Mouse (Mus musculus) midbrain, postnatal 0 days (tissue): ENCODE measurements around the gene Dclk2. TPM values are rescaled to one million over a fixed set of nuclear protein-coding genes. Genes with fewer than 3 reads are reported as not detected.

Source experiments
- ATAC-seq: fragments of 200-750 bp; cut with Nextera tagmentation; 2 replicates; pipeline ENCODE4 v1.8.0; 2017; ENCODE audit warnings: moderate number of reproducible peaks, mild to moderate bottlenecking, moderate TSS enrichment, moderate library complexity; ENCODE audit not compliant: low FRiP score
- DNase-seq: peaks from one replicate; pipeline ENCODE4 v3.0.0-alpha.2; 2015; ENCODE audit warnings: low spot score
- H3K27ac ChIP-seq: fragments of 300-500 bp; sonication (generic); 2 replicates; pipeline ENCODE4 v1.5.1; 2014; ENCODE audit warnings: low read depth, mild to moderate bottlenecking, low read length, mixed read lengths
- H3K27me3 ChIP-seq: fragments of 300-500 bp; sonication (generic); 2 replicates; pipeline ENCODE4 v1.6.1; 2014; ENCODE audit warnings: low read length, control low read depth, mixed read lengths; ENCODE audit not compliant: insufficient read depth
- H3K36me3 ChIP-seq: fragments of 300-500 bp; sonication (generic); 2 replicates; pipeline ENCODE4 v1.6.1; 2014; ENCODE audit warnings: low read length, control low read depth, mixed read lengths; ENCODE audit not compliant: insufficient read depth
- H3K4me1 ChIP-seq: fragments of 300-500 bp; sonication (generic); 2 replicates; pipeline ENCODE4 v1.6.1; 2014; ENCODE audit warnings: mild to moderate bottlenecking, control low read depth, antibody characterized with exemption, low read length, mixed read lengths; ENCODE audit not compliant: insufficient read depth
- H3K4me2 ChIP-seq: fragments of 300-500 bp; sonication (generic); 2 replicates; pipeline ENCODE4 v1.6.1; 2014; ENCODE audit warnings: low read depth, mild to moderate bottlenecking, low read length, mixed read lengths; ENCODE audit not compliant: poor library complexity, severe bottlenecking
- H3K4me3 ChIP-seq: fragments of 300-500 bp; sonication (generic); 2 replicates; pipeline ENCODE4 v1.5.1; 2014; ENCODE audit warnings: low read depth, mild to moderate bottlenecking, low read length, moderate library complexity
- H3K9ac ChIP-seq: fragments of 300-500 bp; sonication (generic); replicated peaks from 2 replicates; pipeline ENCODE4 v1.6.1; 2014; ENCODE audit warnings: mild to moderate bottlenecking, low read length, moderate library complexity, mixed read lengths; ENCODE audit not compliant: poor library complexity, severe bottlenecking
- H3K9me3 ChIP-seq: fragments of 300-500 bp; sonication (generic); 2 replicates; pipeline ENCODE4 v1.6.1; 2016; ENCODE audit warnings: low read length, control low read depth
- CTCF ChIP-seq: IDR thresholded peaks from 2 replicates; pipeline ENCODE4 v1.5.1; 2016; ENCODE audit warnings: antibody characterized with exemption, mild to moderate bottlenecking
- WGBS: fragments of 180-500 bp; shearing (Covaris S2); extraction: QIAGEN DNeasy Blood & Tissue Kit; methylation state at CpG from one replicate; pipeline ENCODE4 v1.1.7; 2014; 5-methylcytosine and 5-hydroxymethylcytosine counted together
- polyA plus RNA-seq: library from polyadenylated mRNA; unstranded; fragments of >200 nt; fragmentation: Nextera tagmentation; extraction: Ambion mirVana; gene quantifications from 2 replicates; pipeline ENCODE4 v1.2.1, GENCODE M21; 2015
- total RNA-seq: library from RNA; depleted of rRNA; stranded (reverse); fragments of >200 nt; gene quantifications from 2 replicates; pipeline ENCODE4 v1.2.3, GENCODE M21; 2014

Gene Dclk2
- total and polyA plus RNA-seq, 2 experiments from 2014 or later, result 71.6 to 158 TPM

DNA sequence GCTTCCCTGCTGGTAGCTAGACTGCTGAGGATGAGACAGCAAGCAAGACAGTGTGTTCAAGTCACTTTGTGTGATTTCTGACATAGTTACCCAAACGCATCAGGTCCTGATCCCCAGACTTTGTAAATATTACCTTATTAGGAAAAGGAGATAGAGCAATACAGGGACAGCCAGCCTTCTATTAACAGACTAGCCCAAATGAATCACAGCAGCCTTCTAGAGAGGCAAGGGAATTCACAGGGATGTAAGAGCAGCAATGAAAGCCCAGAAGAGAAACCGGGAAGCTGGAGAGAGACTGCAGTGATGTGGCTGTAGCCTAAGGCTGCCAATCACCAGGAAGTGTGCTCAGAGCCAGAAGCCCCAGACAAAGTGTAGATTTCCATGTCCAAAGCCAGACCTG, 111.0 kb downstream of the Dclk2 start:
- H3K4me3 ChIP-seq, result no peak overlapping the region

GRCm38 (mm10) chr3:86809199-86809598, 111.5 kb downstream of the Dclk2 start:
- WGBS, result 79% methylated on average over 9 of the region's 9 CpGs

More for the DNA sequence above, 111.0 kb downstream of the Dclk2 start:
- ATAC-seq, result no peak
- DNase-seq, result no peak
- H3K4me2 ChIP-seq, result no peak overlapping the region
- no peak overlapping the region for H3K27ac ChIP-seq
- no peak overlapping the region for H3K9ac ChIP-seq
- no peak for TF ChIP-seq CTCF
- no peaks in the 10 kb centered on the region for H3K4me1 ChIP-seq
- H3K27me3 ChIP-seq, result no peaks in the 10 kb centered on the region
- no peaks in the 10 kb centered on the region for H3K9me3 ChIP-seq
- 46% methylated on average over 2 of the region's 2 CpGs for WGBS
- peaks cover 21% of the 10 kb centered on the region for H3K36me3 ChIP-seq

GRCm38 (mm10) chr3:86807750-86808467, 112.7 kb downstream of the Dclk2 start:
- H3K9ac ChIP-seq, result no peak overlapping the region
- WGBS, result 65% methylated on average over 14 of the region's 14 CpGs
- peak; percentile 71 for TF ChIP-seq CTCF
- DNase-seq, result peak; percentile 87
- H3K4me2 ChIP-seq, result no peak overlapping the region
- peaks cover 26% of the 10 kb centered on the region for H3K36me3 ChIP-seq
- H3K4me1 ChIP-seq, result no peaks in the 10 kb centered on the region
- no peak overlapping the region for H3K4me3 ChIP-seq
- no peaks in the 10 kb centered on the region for H3K9me3 ChIP-seq
- H3K27ac ChIP-seq, result no peak overlapping the region; the same call in 1 of the 2 replicates
- no peaks in the 10 kb centered on the region for H3K27me3 ChIP-seq
- ATAC-seq, result peak; percentile 77

More at GRCm38 (mm10) chr3:86809199-86809598, 111.5 kb downstream of the Dclk2 start:
- Histone ChIP-seq H3K4me3 (no peak overlapping the region), H3K9me3 (no peaks in the 10 kb centered on the region), H3K36me3 (peaks cover 21% of the 10 kb centered on the region), H3K4me1 (no peaks in the 10 kb centered on the region), H3K27me3 (no peaks in the 10 kb centered on the region), H3K27ac (no peak overlapping the region), H3K9ac (no peak overlapping the region), H3K4me2 (no peak overlapping the region)
- TF ChIP-seq CTCF, result no peak
- no peak for DNase-seq
- no peak for ATAC-seq

DNA sequence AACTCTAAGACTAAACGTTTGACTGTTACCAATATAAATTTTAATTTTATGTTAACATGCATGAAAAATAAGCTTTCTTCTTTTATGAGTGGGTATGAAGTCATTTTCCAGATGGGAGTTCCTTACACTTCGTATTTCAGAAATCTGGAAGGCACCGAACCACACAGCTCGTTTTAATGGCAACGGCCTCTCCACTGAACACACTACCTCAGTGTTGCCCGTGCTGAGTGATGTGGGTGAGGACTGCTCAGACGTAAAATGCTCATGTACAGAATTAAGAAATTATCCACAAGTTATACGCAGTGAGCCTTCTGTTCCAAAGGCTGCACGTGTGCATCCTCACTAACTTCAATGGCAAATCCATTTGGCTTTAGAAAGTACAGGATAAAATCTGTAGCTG, 113.8 kb downstream of the Dclk2 start:
- Histone ChIP-seq H3K27ac (no peak overlapping the region), H3K4me2 (no peak overlapping the region), H3K4me3 (no peak overlapping the region), H3K9me3 (no peaks in the 10 kb centered on the region), H3K9ac (no peak overlapping the region), H3K27me3 (no peaks in the 10 kb centered on the region), H3K36me3 (peaks cover 28% of the 10 kb centered on the region), H3K4me1 (no peaks in the 10 kb centered on the region)
- DNase-seq (no peak), ATAC-seq (no peak)
- no peak for TF ChIP-seq CTCF
- WGBS, result 94% methylated on average over 9 of the region's 9 CpGs

DNA sequence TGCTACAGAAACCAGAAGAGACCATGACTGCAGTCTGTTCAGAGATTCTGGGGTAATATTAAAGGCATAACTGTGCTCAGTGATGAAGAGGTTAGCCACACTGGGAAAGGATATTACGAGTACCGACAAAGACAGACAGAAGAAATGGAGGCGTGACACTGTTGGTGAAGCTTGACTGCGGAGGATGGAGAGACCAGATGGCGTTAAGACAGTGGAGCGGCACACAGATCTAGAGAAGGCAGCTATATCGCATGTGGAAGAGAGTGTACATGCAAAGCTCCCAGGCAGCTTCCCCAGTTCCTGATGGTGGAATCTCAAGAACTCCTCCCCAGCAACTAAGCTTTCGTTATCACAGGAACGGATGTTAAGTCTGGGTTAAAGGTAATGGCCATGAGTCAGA, 116.4 kb downstream of the Dclk2 start:
- H3K4me2 ChIP-seq, result no peak overlapping the region
- H3K9ac ChIP-seq, result no peak overlapping the region
- no peak for TF ChIP-seq CTCF
- WGBS, result 90% methylated on average over 9 of the region's 9 CpGs
- DNase-seq (no peak), ATAC-seq (no peak)
- no peaks in the 10 kb centered on the region for H3K9me3 ChIP-seq
- H3K36me3 ChIP-seq, result peaks cover 30% of the 10 kb centered on the region
- H3K4me1 ChIP-seq, result no peaks in the 10 kb centered on the region
- no peaks in the 10 kb centered on the region for H3K27me3 ChIP-seq
- H3K27ac ChIP-seq, result no peak overlapping the region
- H3K4me3 ChIP-seq, result no peak overlapping the region

DNA sequence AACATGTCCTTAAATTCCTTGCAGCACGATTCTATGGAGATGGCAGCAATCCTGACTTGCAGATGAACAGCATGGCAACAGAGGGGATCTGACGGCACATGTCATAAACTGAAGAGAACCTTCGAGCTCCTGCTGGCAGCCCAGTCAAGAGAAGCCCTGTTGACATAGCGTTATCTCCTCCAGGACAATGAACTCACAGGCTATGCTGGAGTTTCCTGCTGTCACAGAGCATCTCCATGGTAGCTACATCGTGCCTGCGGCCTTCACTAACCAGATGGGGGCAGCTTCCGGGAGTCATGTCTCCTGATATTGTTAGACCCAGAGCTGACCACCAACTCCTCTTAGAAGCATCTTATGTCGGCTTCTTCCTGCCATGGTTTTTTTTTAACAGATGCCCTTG, 117.8 kb downstream of the Dclk2 start:
- DNase-seq, result peak; percentile 46
- no peaks in the 10 kb centered on the region for H3K9me3 ChIP-seq
- H3K4me2 ChIP-seq, result no peak overlapping the region
- no peak for ATAC-seq
- TF ChIP-seq CTCF, result no peak
- WGBS, result 44% methylated on average over 8 of the region's 8 CpGs
- no peaks in the 10 kb centered on the region for H3K4me1 ChIP-seq
- H3K36me3 ChIP-seq, result peaks cover 38% of the 10 kb centered on the region
- no peaks in the 10 kb centered on the region for H3K27me3 ChIP-seq
- H3K9ac ChIP-seq, result no peak overlapping the region
- no peak overlapping the region for H3K4me3 ChIP-seq
- no peak overlapping the region for H3K27ac ChIP-seq
